Mouse (Mus musculus): Measurements from ENCODE around the gene Ppp1r14a.
A peak's percentile ranks its signal among the peaks of the same experiment; 100 is the strongest.

- TF ChIP-seq CTCF (IDR thresholded peaks at IDR 0.05; ENCODE audit: low read depth) (0 out of 2 replicates have a peak, but pooled peaks have one; percentile 3), EP300 (IDR thresholded peaks at IDR 0.05; ENCODE audit: low read depth) (no peak)
These were observed 14.8 kb downstream of the Ppp1r14a start, which contains the start of gene Dpf1 for GRCm38 (mm10) chr7:29303738-29304462.

Data from liver, postnatal 0 days (tissue).